Mouse (Mus musculus): ENCODE data around the gene B3galt6. TPM values are rescaled to one million over a fixed set of nuclear protein-coding genes. Genes with fewer than 3 reads are reported as not detected.

The B3galt6 gene
- polyA plus RNA-seq, 1 experiment from 2014 or later = 13.4 TPM

DNA sequence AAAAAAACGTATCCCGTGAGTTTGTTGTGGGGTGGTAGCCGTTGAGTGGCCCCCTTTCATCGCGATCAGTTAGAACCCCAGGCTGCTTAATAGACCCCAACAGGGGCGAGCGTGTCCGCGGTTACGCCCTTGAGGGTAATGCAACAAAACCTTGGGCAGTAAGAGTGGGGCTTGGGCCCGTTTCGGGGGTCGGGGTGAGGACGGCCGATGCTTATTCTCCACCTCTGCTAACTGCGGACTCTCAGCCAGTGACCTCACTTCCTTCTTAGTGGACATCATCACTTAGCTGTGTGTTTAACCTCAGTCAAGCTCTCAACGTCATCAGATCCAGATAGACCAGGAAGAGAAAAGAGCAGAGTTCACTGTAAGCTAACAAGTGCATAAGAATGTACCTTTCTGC lies 48.2 kb downstream of the B3galt6 start:
- Histone ChIP-seq H3K9ac (peak overlapping the region; percentile 95), H3K4me3 (replicated peaks) (peak overlapping the region; percentile 95), H3K36me3 (peaks cover 3% of the 10 kb centered on the region), H3K4me1 (replicated peaks) (peaks cover 22% of the 10 kb centered on the region), H3K4me2 (replicated peaks) (peak overlapping the region; percentile 93), H3K27ac (peak overlapping the region; percentile 48), H3K9me3 (no peaks in the 10 kb centered on the region), H3K27me3 (replicated peaks) (no peaks in the 10 kb centered on the region)
- peak; percentile 29 for ATAC-seq
- 0% methylated on average over 17 of the region's 17 CpGs for WGBS

DNA sequence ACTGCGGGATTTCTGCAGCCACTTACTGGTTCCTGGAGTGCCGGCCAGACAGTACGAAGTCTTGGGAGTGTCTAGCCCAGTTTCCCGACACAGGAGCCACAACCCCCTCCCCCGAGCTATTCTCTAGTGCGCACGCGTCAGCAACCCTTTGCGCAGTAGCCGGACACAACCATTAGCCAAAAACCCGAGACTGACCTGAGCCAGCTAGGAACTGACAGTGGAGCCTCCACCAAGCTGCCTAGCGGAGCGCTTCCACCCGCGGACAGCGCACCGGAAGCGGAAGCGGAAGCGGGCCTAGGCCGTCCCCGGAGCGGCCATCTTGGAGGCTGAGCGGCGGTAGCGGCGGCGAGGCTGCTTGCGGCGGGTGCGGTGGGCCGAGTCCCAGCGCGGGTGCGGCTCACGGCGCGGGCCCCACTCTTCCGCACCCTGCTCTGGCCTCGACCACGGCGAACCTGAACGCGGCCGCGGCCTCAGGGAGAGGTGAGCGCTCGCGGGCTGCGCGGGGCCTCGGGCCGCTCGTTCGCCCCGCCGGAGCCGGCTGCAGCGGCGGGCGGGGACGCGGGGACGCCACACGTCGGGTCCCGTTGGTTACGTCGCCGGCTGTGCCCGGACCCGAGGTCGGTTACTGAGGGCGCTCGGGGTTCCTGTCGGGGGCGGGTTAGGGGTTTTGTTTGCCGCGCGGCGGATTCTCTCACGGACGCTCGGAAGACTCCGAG lies 48.8 kb downstream of the B3galt6 start, which contains the start of gene Ube2j2:
Ube2j2 (plus strand) TSS at position 298 of the 716 bp plus-strand sequence.
- peak; percentile 98 for ATAC-seq
- Histone ChIP-seq H3K36me3 (no peaks in the 10 kb centered on the region; the same call in 1 of the 2 replicates), H3K27ac (peak within 1 kb of the TSS; percentile 82), H3K9me3 (no peaks in the 10 kb centered on the region), H3K27me3 (replicated peaks) (no peaks in the 10 kb centered on the region), H3K4me2 (replicated peaks) (peak within 1 kb of the TSS; percentile 93), H3K4me1 (replicated peaks) (peaks cover 22% of the 10 kb centered on the region), H3K4me3 (replicated peaks) (peak within 1 kb of the TSS; percentile 95), H3K9ac (peak within 1 kb of the TSS; percentile 95)
- under 1% methylated on average over 82 of the region's 85 CpGs for WGBS

DNA sequence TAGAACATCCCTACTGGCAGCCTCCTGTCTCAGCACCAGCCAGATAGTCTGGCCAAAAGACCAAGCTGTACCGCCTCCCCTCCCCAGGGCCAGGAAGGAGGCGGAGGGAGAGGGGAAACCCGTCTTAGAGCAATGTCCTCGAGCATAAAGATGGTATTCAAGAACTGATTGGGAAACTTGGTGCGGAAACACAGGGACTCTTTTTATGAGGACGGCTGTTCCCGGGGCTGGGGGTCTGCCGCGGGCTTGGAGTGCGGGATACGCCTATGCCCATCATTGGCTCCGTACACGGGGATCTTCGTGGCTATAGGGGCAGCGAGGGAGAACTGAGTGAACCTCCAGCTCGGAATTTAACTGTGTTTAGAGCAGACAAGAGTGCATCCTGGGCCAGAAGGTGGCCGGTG lies 49.4 kb downstream of the B3galt6 start:
- H3K4me3 ChIP-seq (replicated peaks) = peak overlapping the region; percentile 95
- peak overlapping the region; percentile 82 for H3K27ac ChIP-seq
- H3K9ac ChIP-seq = peak overlapping the region; percentile 95
- peak; percentile 61 for ATAC-seq
- H3K4me2 ChIP-seq (replicated peaks) = peak overlapping the region; percentile 93
- peaks cover 22% of the 10 kb centered on the region for H3K4me1 ChIP-seq (replicated peaks)
- no peaks in the 10 kb centered on the region for H3K9me3 ChIP-seq
- no peaks in the 10 kb centered on the region for H3K27me3 ChIP-seq (replicated peaks)
- WGBS = 2% methylated on average over 17 of the region's 17 CpGs
- H3K36me3 ChIP-seq = no peaks in the 10 kb centered on the region; the same call in 1 of the 2 replicates

Other genes with a start within 250 kb of the B3galt6 start
- gene Atad3a, start 231.6 kb downstream of the B3galt6 start, polyA plus RNA-seq (2015; fragmentation: Nextera tagmentation; extraction: Ambion mirVana) = 135 and 156 TPM in 2 replicates
- gene Vwa1, start 218.0 kb downstream of the B3galt6 start, polyA plus RNA-seq (2015; fragmentation: Nextera tagmentation; extraction: Ambion mirVana) = 16.7 TPM in 2 replicates
- 1.00 and 1.1 TPM in 2 replicates for gene Tmem88b, start 206.8 kb downstream of the B3galt6 start, polyA plus RNA-seq (2015; fragmentation: Nextera tagmentation; extraction: Ambion mirVana)
- not detected in 2 replicates for gene Ankrd65, start 202.2 kb downstream of the B3galt6 start, polyA plus RNA-seq (2015; fragmentation: Nextera tagmentation; extraction: Ambion mirVana)
- 225 and 226 TPM in 2 replicates for gene Mrpl20, start 189.8 kb downstream of the B3galt6 start, polyA plus RNA-seq (2015; fragmentation: Nextera tagmentation; extraction: Ambion mirVana)
- 132 and 138 TPM in 2 replicates for gene Ccnl2, start 180.2 kb downstream of the B3galt6 start, polyA plus RNA-seq (2015; fragmentation: Nextera tagmentation; extraction: Ambion mirVana)
- 169 and 171 TPM in 2 replicates for gene Aurkaip1, start 161.4 kb downstream of the B3galt6 start, polyA plus RNA-seq (2015; fragmentation: Nextera tagmentation; extraction: Ambion mirVana)
- gene Mxra8, start 153.0 kb downstream of the B3galt6 start, polyA plus RNA-seq (2015; fragmentation: Nextera tagmentation; extraction: Ambion mirVana) = 76.9 and 81.3 TPM in 2 replicates
- gene Dvl1, start 145.2 kb downstream of the B3galt6 start, polyA plus RNA-seq (2015; fragmentation: Nextera tagmentation; extraction: Ambion mirVana) = 9.9 and 11.9 TPM in 2 replicates
- gene Tas1r3, start 129.3 kb downstream of the B3galt6 start, polyA plus RNA-seq (2015; fragmentation: Nextera tagmentation; extraction: Ambion mirVana) = 0.25 and 0.51 TPM in 2 replicates
- 20.3 and 20.6 TPM in 2 replicates for gene Cptp, start 123.2 kb downstream of the B3galt6 start, polyA plus RNA-seq (2015; fragmentation: Nextera tagmentation; extraction: Ambion mirVana)
- 61.3 and 64.1 TPM in 2 replicates for gene Ints11, start 123.1 kb downstream of the B3galt6 start, polyA plus RNA-seq (2015; fragmentation: Nextera tagmentation; extraction: Ambion mirVana)
- 46.6 and 54.0 TPM in 2 replicates for gene Pusl1, start 100.9 kb downstream of the B3galt6 start, polyA plus RNA-seq (2015; fragmentation: Nextera tagmentation; extraction: Ambion mirVana)
- gene Acap3, start 100.8 kb downstream of the B3galt6 start, polyA plus RNA-seq (2015; fragmentation: Nextera tagmentation; extraction: Ambion mirVana) = 12.2 and 13.7 TPM in 2 replicates
- 100 and 105 TPM in 2 replicates for gene Ube2j2, start 48.8 kb downstream of the B3galt6 start, polyA plus RNA-seq (2015; fragmentation: Nextera tagmentation; extraction: Ambion mirVana)
- 60.1 and 60.2 TPM in 2 replicates for gene C1qtnf12, start 30.3 kb downstream of the B3galt6 start, polyA plus RNA-seq (2015; fragmentation: Nextera tagmentation; extraction: Ambion mirVana)
- gene Sdf4, start 223 bp upstream of the B3galt6 start, polyA plus RNA-seq (2015; fragmentation: Nextera tagmentation; extraction: Ambion mirVana) = 154 and 166 TPM in 2 replicates
- gene Tnfrsf4, start 21.2 kb upstream of the B3galt6 start, polyA plus RNA-seq (2015; fragmentation: Nextera tagmentation; extraction: Ambion mirVana) = 0.49 and 0.52 TPM in 2 replicates
- 1.1 and 1.6 TPM in 2 replicates for gene Tnfrsf18, start 33.5 kb upstream of the B3galt6 start, polyA plus RNA-seq (2015; fragmentation: Nextera tagmentation; extraction: Ambion mirVana)
- 3.1 and 3.9 TPM in 2 replicates for gene Ttll10, start 66.8 kb upstream of the B3galt6 start, polyA plus RNA-seq (2015; fragmentation: Nextera tagmentation; extraction: Ambion mirVana)
- gene 9430015G10Rik, start 117.3 kb upstream of the B3galt6 start, polyA plus RNA-seq (2015; fragmentation: Nextera tagmentation; extraction: Ambion mirVana) = 22.2 and 22.8 TPM in 2 replicates
- 0.06 and 0.18 TPM in 2 replicates for gene Rnf223, start 137.9 kb upstream of the B3galt6 start, polyA plus RNA-seq (2015; fragmentation: Nextera tagmentation; extraction: Ambion mirVana)
- 52.1 and 56.5 TPM in 2 replicates for gene Agrn, start 204.8 kb upstream of the B3galt6 start, polyA plus RNA-seq (2015; fragmentation: Nextera tagmentation; extraction: Ambion mirVana)
- 1.8 and 2.0 TPM in 2 replicates for gene Isg15, start 208.2 kb upstream of the B3galt6 start, polyA plus RNA-seq (2015; fragmentation: Nextera tagmentation; extraction: Ambion mirVana)
- gene AW011738, start 210.7 kb upstream of the B3galt6 start, polyA plus RNA-seq (2015; fragmentation: Nextera tagmentation; extraction: Ambion mirVana) = 2.1 and 2.2 TPM in 2 replicates
- gene Perm1, start 223.2 kb upstream of the B3galt6 start, polyA plus RNA-seq (2015; fragmentation: Nextera tagmentation; extraction: Ambion mirVana) = 0.40 and 0.51 TPM in 2 replicates
- gene Plekhn1, start 242.2 kb upstream of the B3galt6 start, polyA plus RNA-seq (2015; fragmentation: Nextera tagmentation; extraction: Ambion mirVana) = 12.6 and 14.8 TPM in 2 replicates
- gene Noc2l, start 243.4 kb upstream of the B3galt6 start, polyA plus RNA-seq (2015; fragmentation: Nextera tagmentation; extraction: Ambion mirVana) = 86.5 and 87.8 TPM in 2 replicates

Measured in intestine, embryonic 15.5 days (tissue).